In the genomic region with DNA sequence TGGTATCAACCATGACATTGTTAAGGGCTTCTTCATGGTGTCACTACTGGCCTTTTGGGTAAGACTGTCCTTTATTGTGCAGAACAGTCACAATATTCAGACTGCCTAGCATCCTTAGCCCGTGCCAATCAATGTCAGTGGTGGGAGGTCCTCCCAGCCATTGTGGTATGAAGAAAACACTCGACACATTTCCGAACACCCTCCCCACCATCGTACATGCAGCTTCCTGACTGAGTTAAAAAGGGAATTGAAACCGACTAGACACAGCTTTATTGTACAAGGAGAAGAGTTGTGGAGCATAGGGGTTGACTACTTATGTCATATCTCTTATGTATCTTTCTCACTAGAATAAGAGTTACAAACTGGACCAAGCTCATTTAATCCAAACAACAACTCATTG, we compare ENCODE assay signal across 1 mouse cellular context.
TF ChIP-seq lines count a peak whose summit lies in the region.

No protein-coding gene starts in this region.

TF ChIP-seq in CH12.LX, 34 proteins besides CTCF, POLR2A, EP300 and RAD21 (continued from another document):
- peak; percentile 58; the same call in 1 of the 2 replicates for TF ChIP-seq MAZ (IDR thresholded peaks at IDR 0.05; ENCODE audit: low read depth, low read length)
- peak; percentile 32; the same call in 1 of the 2 replicates for TF ChIP-seq RCOR1 (conservative IDR thresholded peaks at IDR 0.05; ENCODE audit: low read depth, low read length)
- peak; percentile 55; the same call in 1 of the 2 replicates for TF ChIP-seq MEF2A (IDR thresholded peaks at IDR 0.05; ENCODE audit: borderline replicate concordance, low read depth, low read length)
- TF ChIP-seq TBP (conservative IDR thresholded peaks at IDR 0.05; ENCODE audit: low read depth, low read length) = no peak
- TF ChIP-seq ZKSCAN1 (IDR thresholded peaks at IDR 0.05; ENCODE audit: borderline replicate concordance, low read depth, low read length) = no peak
- TF ChIP-seq BHLHE40 (IDR thresholded peaks at IDR 0.05; ENCODE audit: low read depth, low read length) = peak; percentile 78
- TF ChIP-seq MAFK (IDR thresholded peaks at IDR 0.05; ENCODE audit: insufficient replicate concordance, low read length) = no peak
- peak; percentile 35; the same call in 1 of the 2 replicates for TF ChIP-seq CHD1 (IDR thresholded peaks at IDR 0.05; ENCODE audit: low read depth, low read length)
